Mouse (Mus musculus) testis, postnatal 10 days (tissue): Measurements from ENCODE around the gene Tiam1.

Experiments
- DNase-seq: peaks from one replicate; pipeline ENCODE4 v3.0.0; 2021; ENCODE audit warnings: low spot score

Tiam1 gene

GRCm38 (mm10) chr16:89912686-89913375 is 230.7 kb downstream of the Tiam1 start:
- DNase-seq, result no peak

- DNase-seq, result no peak
Measured at GRCm38 (mm10) chr16:89909393-89910068, 234.0 kb downstream of the Tiam1 start.

GRCm38 (mm10) chr16:89907651-89908050 is 235.9 kb downstream of the Tiam1 start:
- DNase-seq, result no peak

DNA sequence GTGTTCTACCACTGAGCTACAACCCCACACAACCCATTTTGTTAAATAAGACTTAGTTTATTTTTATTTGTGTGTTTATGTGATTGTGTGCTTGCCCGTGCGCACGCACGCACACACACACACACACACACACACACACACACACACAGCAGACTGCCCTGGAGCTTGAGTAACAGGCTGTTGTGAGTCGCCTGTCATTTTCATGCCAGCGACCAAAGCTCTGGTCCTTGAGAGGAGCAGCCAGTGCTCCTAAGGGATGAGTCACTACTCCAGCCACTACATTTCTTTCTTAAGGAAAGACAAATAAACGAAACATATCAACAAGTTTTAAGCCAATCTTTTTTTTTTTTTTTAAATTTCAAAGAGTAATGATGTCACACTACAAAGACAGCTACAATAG is 236.7 kb downstream of the Tiam1 start:
- DNase-seq, result no peak

DNA sequence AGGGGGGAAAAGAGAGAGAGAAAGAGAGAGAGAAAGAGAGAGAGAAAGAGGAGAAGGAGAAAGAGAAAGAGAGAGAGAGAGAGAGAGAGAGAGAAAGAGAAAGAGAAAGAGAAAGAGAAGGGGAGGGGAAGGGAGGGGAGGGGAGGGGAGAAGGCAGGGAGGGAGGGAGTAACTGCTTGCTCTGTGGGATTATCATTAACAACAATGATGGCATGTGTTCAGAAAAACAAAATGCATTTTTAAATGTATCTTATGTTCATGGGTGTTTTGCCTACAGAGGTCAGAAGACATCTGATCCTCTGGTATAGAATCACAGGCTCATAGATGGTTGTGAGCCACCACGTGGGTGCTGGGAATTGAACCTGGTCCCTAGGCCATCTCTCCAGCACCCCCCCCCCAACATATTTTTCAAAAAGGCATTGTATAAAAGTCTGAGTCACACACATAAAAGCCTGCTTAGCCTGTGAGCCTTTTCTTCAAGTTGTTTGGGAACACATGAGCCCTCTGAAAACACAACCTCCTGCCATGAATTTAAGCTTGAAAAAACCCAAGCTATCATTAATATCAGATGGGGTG is 237.8 kb downstream of the Tiam1 start:
- no peak for DNase-seq

- DNase-seq, result no peak
Measured at GRCm38 (mm10) chr16:89904121-89904520, 239.4 kb downstream of the Tiam1 start.

GRCm38 (mm10) chr16:89902578-89903304 is 240.8 kb downstream of the Tiam1 start:
- DNase-seq, result no peak

DNA sequence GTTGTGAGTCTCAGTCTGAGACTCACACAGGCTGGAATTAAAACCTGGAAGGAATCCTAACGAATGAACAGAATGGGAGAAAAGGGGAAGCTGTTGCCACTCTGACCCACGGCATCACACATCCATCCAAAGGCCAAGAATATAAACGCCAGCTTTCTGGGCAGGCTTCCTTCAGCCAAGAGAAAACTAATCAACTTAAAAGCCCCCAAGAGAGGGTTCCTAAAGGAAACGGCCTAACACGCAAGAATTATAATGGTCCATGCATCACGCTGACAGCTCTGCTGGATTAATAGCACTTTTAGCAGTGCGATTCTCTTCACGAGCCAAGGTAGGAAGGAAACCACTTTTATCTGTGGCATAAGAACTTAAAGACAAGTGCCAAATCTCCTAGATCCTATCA is 242.9 kb downstream of the Tiam1 start:
- no peak for DNase-seq

DNA sequence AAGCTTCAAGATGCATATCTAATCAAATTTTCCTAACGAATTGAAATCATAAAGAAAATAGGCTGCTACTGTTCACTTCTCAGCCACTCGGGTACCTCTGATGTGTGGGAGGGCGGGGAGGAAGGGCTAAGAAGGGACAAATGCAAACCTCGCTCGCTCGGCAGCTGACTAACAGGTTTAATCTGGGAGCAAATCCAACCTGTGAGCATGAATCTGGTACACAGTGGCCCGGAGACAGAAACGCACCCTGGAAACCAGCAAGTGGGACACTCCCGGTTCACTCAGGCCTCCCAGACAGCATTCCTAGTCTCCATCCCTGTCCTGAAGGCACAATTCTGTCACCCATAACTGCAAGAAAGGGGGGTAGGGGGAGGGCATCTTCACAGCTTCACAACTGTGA is 244.4 kb downstream of the Tiam1 start:
- DNase-seq, result no peak

GRCm38 (mm10) chr16:89898299-89898625 is 245.3 kb downstream of the Tiam1 start:
- DNase-seq, result no peak

GRCm38 (mm10) chr16:89897547-89898298 is 245.8 kb downstream of the Tiam1 start:
- DNase-seq, result peak; percentile 63

- no peak for DNase-seq
Measured at GRCm38 (mm10) chr16:89896885-89897546, 246.6 kb downstream of the Tiam1 start.

- DNase-seq, result no peak
Measured at GRCm38 (mm10) chr16:89896392-89896791, 247.2 kb downstream of the Tiam1 start.

DNA sequence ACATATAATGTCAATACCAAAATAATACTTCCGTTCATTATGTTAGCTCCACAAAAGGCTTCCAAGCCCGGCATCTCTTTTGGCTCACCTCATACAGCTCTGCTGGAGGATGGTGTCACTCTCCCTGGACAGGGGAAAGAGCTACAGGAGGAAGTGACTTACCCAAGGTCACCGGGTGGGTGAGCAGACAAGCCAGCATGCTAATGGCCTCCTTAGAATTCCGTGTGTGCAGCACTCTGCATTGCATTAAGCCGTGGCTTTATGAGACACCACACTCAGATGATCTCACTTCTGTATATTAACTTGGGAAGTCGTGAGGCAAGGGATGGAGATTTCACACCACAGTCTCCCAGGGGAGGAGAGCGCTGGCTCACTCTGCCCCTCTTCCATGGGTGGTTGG is 248.3 kb downstream of the Tiam1 start:
- DNase-seq, result no peak

- no peak for DNase-seq
Measured at GRCm38 (mm10) chr16:89894816-89895215, 248.8 kb downstream of the Tiam1 start.

DNA sequence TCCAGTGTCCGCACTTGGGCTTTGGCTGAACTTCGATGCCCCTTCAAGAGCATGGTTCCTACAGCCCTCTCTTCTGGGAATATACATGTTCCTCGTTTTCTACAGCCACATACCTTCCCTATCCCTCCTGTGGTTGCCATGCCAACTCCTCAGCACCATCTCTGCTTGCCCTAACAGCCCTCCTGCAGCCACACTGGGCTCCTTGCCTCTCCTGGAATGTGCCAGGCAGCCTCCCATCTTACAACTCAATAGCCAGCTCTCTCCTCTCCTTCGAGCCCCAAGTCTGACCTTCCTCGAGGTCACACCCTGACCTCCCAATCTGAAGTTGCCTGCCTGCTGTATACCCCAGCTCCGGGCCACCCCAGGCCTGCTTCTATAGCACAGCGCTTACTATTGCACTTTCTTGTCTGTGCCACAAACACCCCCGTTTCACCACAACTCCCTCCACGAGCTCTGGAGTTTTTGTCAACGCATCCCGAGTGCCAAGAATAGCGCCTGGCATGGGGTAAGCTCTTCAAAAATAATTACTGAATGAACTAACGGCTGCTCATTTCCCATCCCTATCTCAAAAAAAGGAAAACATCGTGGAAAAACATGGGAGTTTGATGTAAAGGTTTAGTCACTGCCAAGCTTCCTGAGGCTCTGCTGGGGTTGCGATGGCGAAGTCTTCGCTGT is 252.9 kb downstream of the Tiam1 start:
- no peak for DNase-seq

- no peak for DNase-seq
Measured at GRCm38 (mm10) chr16:89889890-89890462, 253.6 kb downstream of the Tiam1 start.

DNA sequence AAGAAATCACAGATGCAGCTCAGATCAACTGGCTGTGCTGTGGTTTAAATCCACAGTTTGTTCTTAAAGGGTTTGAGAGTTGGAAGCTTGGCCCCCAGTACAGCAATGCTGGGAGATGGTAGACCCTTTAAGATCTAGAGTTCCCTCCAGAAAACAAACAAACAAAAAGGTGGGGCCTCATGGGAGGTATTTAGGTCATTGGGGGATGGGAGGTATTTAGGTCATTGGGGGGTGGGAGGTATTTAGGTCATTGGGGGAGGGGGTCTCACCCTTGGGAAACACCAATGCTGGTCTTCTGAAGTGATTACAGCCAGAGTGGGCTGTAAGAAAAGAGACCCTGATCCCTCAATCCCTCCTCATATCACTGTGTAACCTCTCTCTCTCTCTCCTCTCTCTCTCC is 257.0 kb downstream of the Tiam1 start:
- DNase-seq, result no peak

DNA sequence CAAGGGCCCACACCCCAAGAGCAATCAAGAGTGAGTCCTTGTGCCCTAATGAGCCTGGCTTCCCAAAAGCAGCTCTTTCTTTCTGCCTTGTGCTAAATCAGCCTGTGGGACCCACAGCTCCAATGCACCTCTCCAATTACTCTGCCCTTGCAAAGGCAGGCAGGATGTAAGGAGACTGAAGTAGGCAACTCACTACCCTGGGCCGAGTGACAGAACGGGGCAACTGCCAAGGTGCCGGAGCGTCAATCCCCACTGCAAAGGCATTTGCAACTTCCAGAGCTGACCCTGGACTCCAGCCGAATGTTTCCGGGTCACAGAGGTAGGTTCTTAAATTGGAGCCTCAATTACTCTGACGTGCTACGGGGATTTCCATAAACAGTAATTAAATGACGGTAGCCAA is 257.9 kb downstream of the Tiam1 start:
- no peak for DNase-seq

DNA sequence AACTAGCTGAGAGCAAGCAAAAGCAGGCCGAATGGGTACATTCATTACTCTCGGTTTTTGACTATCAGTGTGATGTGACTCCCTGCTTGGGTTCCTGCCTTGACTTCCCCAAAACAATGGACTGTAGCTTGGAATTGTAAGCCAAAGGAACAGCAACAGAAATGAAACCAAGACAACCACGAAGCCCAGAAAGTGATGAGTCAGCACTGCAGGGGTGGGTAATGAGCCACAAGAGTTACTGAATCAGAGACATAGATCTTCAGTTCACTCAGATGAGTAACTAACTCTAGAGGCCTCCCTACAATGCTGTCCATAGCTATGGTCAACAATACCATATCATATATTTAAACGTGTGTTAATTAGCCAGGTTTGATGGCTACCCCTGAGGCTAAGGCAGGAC is 259.7 kb downstream of the Tiam1 start:
- DNase-seq, result no peak
